Mouse (Mus musculus): ENCODE results near the gene Klhl18. TPM values are rescaled to one million over a fixed set of nuclear protein-coding genes. Genes with fewer than 3 reads are reported as not detected.

The Klhl18 gene
- polyA plus RNA-seq (2012; rRNA removed): 29.9 and 33.6 TPM in 2 replicates

GRCm38 (mm10) chr9:110476124-110477091 is at the start of gene Klhl18, which contains the start of gene Kif9:
TSS of gene Klhl18 (minus strand) at chr9:110476694.
TSS of gene Kif9 (plus strand) at chr9:110476958.

GRCm38 (mm10) chr9:110419511-110420112 is 56.9 kb downstream of the Klhl18 start, which contains the start of gene Ngp:
TSS of gene Ngp (plus strand) at chr9:110419747.

GRCm38 (mm10) chr9:110408099-110408773 is 68.3 kb downstream of the Klhl18 start, which contains the start of gene Ptpn23:
TSS of gene Ptpn23 (minus strand) at chr9:110408213.

Other genes starting within 250 kb of the Klhl18 start
- gene Cspg5, start 232.9 kb downstream of the Klhl18 start, polyA plus RNA-seq (2012; rRNA removed): 85.3 and 86.8 TPM in 2 replicates
- 47.1 and 49.3 TPM in 2 replicates for gene Elp6, start 171.5 kb downstream of the Klhl18 start, polyA plus RNA-seq (2012; rRNA removed)
- gene Scap, start 143.4 kb downstream of the Klhl18 start, polyA plus RNA-seq (2012; rRNA removed): 30.4 and 36.7 TPM in 2 replicates
- gene Ptpn23, start 68.5 kb downstream of the Klhl18 start, polyA plus RNA-seq (2012; rRNA removed): 38.1 and 48.7 TPM in 2 replicates
- gene Ngp, start 56.9 kb downstream of the Klhl18 start, polyA plus RNA-seq (2012; rRNA removed): 0.85 and 0.98 TPM in 2 replicates
- 3.0 and 3.1 TPM in 2 replicates for gene Kif9, start 264 bp upstream of the Klhl18 start, polyA plus RNA-seq (2012; rRNA removed)
- gene Setd2, start 55.9 kb upstream of the Klhl18 start, polyA plus RNA-seq (2012; rRNA removed): 90.3 and 92.1 TPM in 2 replicates
- 27.8 and 30.0 TPM in 2 replicates for gene Nradd, start 147.8 kb upstream of the Klhl18 start, polyA plus RNA-seq (2012; rRNA removed)
- gene Nbeal2, start 177.5 kb upstream of the Klhl18 start, polyA plus RNA-seq (2012; rRNA removed): 10.3 and 11.3 TPM in 2 replicates
- gene Ccdc12, start 179.8 kb upstream of the Klhl18 start, polyA plus RNA-seq (2012; rRNA removed): 101 and 103 TPM in 2 replicates